Mouse (Mus musculus): Measurements from ENCODE around the gene Bmper. TPM values are rescaled to one million over a fixed set of nuclear protein-coding genes. Genes with fewer than 3 reads are reported as not detected.
A peak's percentile ranks its signal among the peaks of the same experiment; 100 is the strongest.

Gene Bmper
- polyA plus RNA-seq, 1 experiment from 2014 or later, result 13.7 TPM

- no peak overlapping the region for H3K4me2 ChIP-seq
- H3K27me3 ChIP-seq, result no peaks in the 10 kb centered on the region
- no peaks in the 10 kb centered on the region for H3K36me3 ChIP-seq (ENCODE audit: poor library complexity, severe bottlenecking)
- peaks cover 24% of the 10 kb centered on the region for H3K4me1 ChIP-seq
- no peaks in the 10 kb centered on the region for H3K9me3 ChIP-seq (replicated peaks)
- 8% methylated on average over 3 of the region's 3 CpGs for WGBS
- H3K4me3 ChIP-seq, result no peak overlapping the region
- no peak overlapping the region for H3K27ac ChIP-seq
- no peak overlapping the region for H3K9ac ChIP-seq
- no peak for ATAC-seq
These were observed 17.6 kb upstream of the Bmper start for GRCm38 (mm10) chr9:23205304-23205703.

- Histone ChIP-seq H3K9ac (no peak overlapping the region), H3K4me3 (no peak overlapping the region), H3K27me3 (no peaks in the 10 kb centered on the region), H3K27ac (no peak overlapping the region), H3K4me1 (peaks cover 24% of the 10 kb centered on the region), H3K36me3 (ENCODE audit: poor library complexity, severe bottlenecking) (no peaks in the 10 kb centered on the region), H3K4me2 (no peak overlapping the region), H3K9me3 (replicated peaks) (no peaks in the 10 kb centered on the region)
- 77% methylated on average over 3 of the region's 3 CpGs for WGBS
- no peak for ATAC-seq
These were observed 17.1 kb upstream of the Bmper start for GRCm38 (mm10) chr9:23205757-23206156.

- Histone ChIP-seq H3K4me1 (peaks cover 24% of the 10 kb centered on the region), H3K27me3 (no peaks in the 10 kb centered on the region), H3K9me3 (replicated peaks) (no peaks in the 10 kb centered on the region), H3K4me3 (no peak overlapping the region), H3K36me3 (ENCODE audit: poor library complexity, severe bottlenecking) (no peaks in the 10 kb centered on the region), H3K27ac (no peak overlapping the region), H3K9ac (no peak overlapping the region), H3K4me2 (no peak overlapping the region)
- 90% methylated on average over 5 of the region's 5 CpGs for WGBS
- ATAC-seq, result no peak
These were observed 16.7 kb upstream of the Bmper start for GRCm38 (mm10) chr9:23206181-23206580.

- H3K4me2 ChIP-seq, result no peak overlapping the region
- no peak overlapping the region for H3K27ac ChIP-seq
- no peaks in the 10 kb centered on the region for H3K9me3 ChIP-seq (replicated peaks)
- ATAC-seq, result peak; percentile 94
- H3K4me1 ChIP-seq, result 0 out of 2 replicates have a peak, but pooled peaks cover 2% of the 10 kb centered on the region
- H3K9ac ChIP-seq, result no peak overlapping the region
- H3K4me3 ChIP-seq, result no peak overlapping the region
- no peaks in the 10 kb centered on the region for H3K36me3 ChIP-seq (ENCODE audit: poor library complexity, severe bottlenecking)
- 5% methylated on average over 11 of the region's 11 CpGs for WGBS
- no peaks in the 10 kb centered on the region for H3K27me3 ChIP-seq
These were observed 10.6 kb upstream of the Bmper start for GRCm38 (mm10) chr9:23212303-23212702.

- H3K4me1 ChIP-seq, result peaks cover 17% of the 10 kb centered on the region
- no peak for ATAC-seq
- H3K9me3 ChIP-seq (replicated peaks), result no peaks in the 10 kb centered on the region
- 63% methylated on average over 3 of the region's 3 CpGs for WGBS
- H3K36me3 ChIP-seq (ENCODE audit: poor library complexity, severe bottlenecking), result no peaks in the 10 kb centered on the region
- no peak overlapping the region for H3K9ac ChIP-seq
- H3K4me2 ChIP-seq, result no peak overlapping the region
- H3K27ac ChIP-seq, result no peak overlapping the region
- peaks cover 16% of the 10 kb centered on the region for H3K27me3 ChIP-seq
- H3K4me3 ChIP-seq, result no peak overlapping the region
These were observed 3.1 kb upstream of the Bmper start for GRCm38 (mm10) chr9:23219754-23220153.

GRCm38 (mm10) chr9:23221976-23222375 is 900 bp upstream of the Bmper start:
- Histone ChIP-seq H3K27me3 (peaks cover 33% of the 10 kb centered on the region), H3K9ac (peak overlapping the region; percentile 89), H3K4me3 (peak overlapping the region; percentile 79), H3K4me2 (peak overlapping the region; percentile 97), H3K9me3 (replicated peaks) (no peaks in the 10 kb centered on the region), H3K4me1 (peaks cover 32% of the 10 kb centered on the region), H3K36me3 (ENCODE audit: poor library complexity, severe bottlenecking) (no peaks in the 10 kb centered on the region), H3K27ac (no peak overlapping the region; the same call in 1 of the 2 replicates)
- 13% methylated on average over 4 of the region's 5 CpGs for WGBS
- ATAC-seq, result no peak

- Histone ChIP-seq H3K27ac (peak overlapping the region; percentile 90), H3K4me3 (peak overlapping the region; percentile 79), H3K9ac (peak overlapping the region; percentile 89), H3K27me3 (peaks cover 33% of the 10 kb centered on the region), H3K9me3 (replicated peaks) (no peaks in the 10 kb centered on the region), H3K4me2 (peak overlapping the region; percentile 97), H3K36me3 (ENCODE audit: poor library complexity, severe bottlenecking) (no peaks in the 10 kb centered on the region), H3K4me1 (peaks cover 33% of the 10 kb centered on the region)
- WGBS, result 0% methylated on average over 26 of the region's 26 CpGs
- peak; percentile 73 for ATAC-seq
These were observed 410 bp upstream of the Bmper start for GRCm38 (mm10) chr9:23222492-23222840.

- no peaks in the 10 kb centered on the region for H3K36me3 ChIP-seq (ENCODE audit: poor library complexity, severe bottlenecking)
- H3K27ac ChIP-seq, result peak overlapping the region; percentile 90
- peak overlapping the region; percentile 97 for H3K4me2 ChIP-seq
- H3K9me3 ChIP-seq (replicated peaks), result no peaks in the 10 kb centered on the region
- peaks cover 33% of the 10 kb centered on the region for H3K4me1 ChIP-seq
- H3K9ac ChIP-seq, result peak overlapping the region; percentile 89
- peaks cover 36% of the 10 kb centered on the region for H3K27me3 ChIP-seq
- peak; percentile 41 for ATAC-seq
- peak overlapping the region; percentile 79 for H3K4me3 ChIP-seq
- WGBS, result under 1% methylated on average over 29 of the region's 29 CpGs
These were observed 737 bp downstream of the Bmper start for GRCm38 (mm10) chr9:23223549-23224077.

GRCm38 (mm10) chr9:23233464-23234121 is 10.7 kb downstream of the Bmper start:
- H3K4me1 ChIP-seq, result 0 out of 2 replicates have a peak, but pooled peaks cover 8% of the 10 kb centered on the region
- H3K4me3 ChIP-seq, result no peak overlapping the region
- H3K27me3 ChIP-seq, result no peaks in the 10 kb centered on the region
- 88% methylated on average over 8 of the region's 8 CpGs for WGBS
- no peaks in the 10 kb centered on the region for H3K36me3 ChIP-seq (ENCODE audit: poor library complexity, severe bottlenecking)
- H3K4me2 ChIP-seq, result no peak overlapping the region
- no peak for ATAC-seq
- H3K9ac ChIP-seq, result no peak overlapping the region
- no peaks in the 10 kb centered on the region for H3K9me3 ChIP-seq (replicated peaks)
- H3K27ac ChIP-seq, result no peak overlapping the region

- no peak for ATAC-seq
- no peak overlapping the region for H3K4me2 ChIP-seq
- 72% methylated on average over 6 of the region's 6 CpGs for WGBS
- H3K4me3 ChIP-seq, result no peak overlapping the region
- no peaks in the 10 kb centered on the region for H3K9me3 ChIP-seq (replicated peaks)
- H3K27me3 ChIP-seq, result no peaks in the 10 kb centered on the region
- 0 out of 2 replicates have a peak, but pooled peaks cover 11% of the 10 kb centered on the region for H3K4me1 ChIP-seq
- no peaks in the 10 kb centered on the region for H3K36me3 ChIP-seq (ENCODE audit: poor library complexity, severe bottlenecking)
- H3K27ac ChIP-seq, result no peak overlapping the region
- no peak overlapping the region for H3K9ac ChIP-seq
These were observed 12.6 kb downstream of the Bmper start for GRCm38 (mm10) chr9:23235368-23236002.

GRCm38 (mm10) chr9:23236635-23237279 is 13.9 kb downstream of the Bmper start:
- Histone ChIP-seq H3K9ac (no peak overlapping the region), H3K4me1 (0 out of 2 replicates have a peak, but pooled peaks cover 11% of the 10 kb centered on the region), H3K27me3 (no peaks in the 10 kb centered on the region), H3K4me3 (no peak overlapping the region), H3K4me2 (no peak overlapping the region), H3K9me3 (replicated peaks) (no peaks in the 10 kb centered on the region), H3K36me3 (ENCODE audit: poor library complexity, severe bottlenecking) (no peaks in the 10 kb centered on the region), H3K27ac (no peak overlapping the region)
- ATAC-seq, result no peak
- 65% methylated on average over 6 of the region's 6 CpGs for WGBS

GRCm38 (mm10) chr9:23239011-23239410 is 16.1 kb downstream of the Bmper start:
- H3K4me2 ChIP-seq, result no peak overlapping the region
- 73% methylated on average over 2 of the region's 2 CpGs for WGBS
- no peaks in the 10 kb centered on the region for H3K36me3 ChIP-seq (ENCODE audit: poor library complexity, severe bottlenecking)
- no peak overlapping the region for H3K27ac ChIP-seq
- no peak overlapping the region for H3K4me3 ChIP-seq
- H3K9me3 ChIP-seq (replicated peaks), result no peaks in the 10 kb centered on the region
- no peak overlapping the region for H3K9ac ChIP-seq
- H3K4me1 ChIP-seq, result 0 out of 2 replicates have a peak, but pooled peaks cover 11% of the 10 kb centered on the region
- H3K27me3 ChIP-seq, result no peaks in the 10 kb centered on the region
- no peak for ATAC-seq

Measured in forebrain, embryonic 13.5 days (tissue).